Mouse (Mus musculus) liver, embryonic 15.5 days (tissue): ENCODE data around the gene Spaar. TPM values are rescaled to one million over a fixed set of nuclear protein-coding genes. Genes with fewer than 3 reads are reported as not detected.
"Not testable (repeated sequence)": the region's sequence is repeated elsewhere in the genome, so short reads cannot be mapped to it uniquely, and the experiment has no call there.

ENCODE experiments used
- ATAC-seq: fragments of 200-750 bp; cut with Nextera tagmentation; 2 replicates; pipeline ENCODE4 v1.8.0; 2017; ENCODE audit warnings: moderate number of reproducible peaks, mild to moderate bottlenecking, moderate library complexity; ENCODE audit not compliant: insufficient read depth
- H3K27ac ChIP-seq: fragments of 300-500 bp; sonication (generic); replicated peaks from 2 replicates; pipeline ENCODE4 v1.5.1; 2015; ENCODE audit warnings: mild to moderate bottlenecking, inconsistent platforms
- H3K27me3 ChIP-seq: fragments of 300-500 bp; sonication (generic); 2 replicates; pipeline ENCODE4 v1.6.1; 2015; ENCODE audit warnings: mild to moderate bottlenecking, inconsistent platforms
- H3K36me3 ChIP-seq: fragments of 300-500 bp; sonication (generic); replicated peaks from 2 replicates; pipeline ENCODE4 v1.6.1; 2015; ENCODE audit warnings: moderate library complexity, mild to moderate bottlenecking, inconsistent platforms
- H3K4me1 ChIP-seq: fragments of 300-500 bp; sonication (generic); replicated peaks from 2 replicates; pipeline ENCODE4 v1.6.1; 2015; ENCODE audit warnings: inconsistent platforms
- H3K4me2 ChIP-seq: fragments of 300-500 bp; sonication (generic); 2 replicates; pipeline ENCODE4 v1.6.1; 2015; ENCODE audit warnings: moderate library complexity, mild to moderate bottlenecking, inconsistent platforms
- H3K4me3 ChIP-seq: fragments of 300-500 bp; sonication (generic); replicated peaks from 2 replicates; pipeline ENCODE4 v1.5.1; 2015; ENCODE audit warnings: mild to moderate bottlenecking, inconsistent platforms
- H3K9ac ChIP-seq: fragments of 300-500 bp; sonication (generic); 2 replicates; pipeline ENCODE4 v1.6.1; 2015; ENCODE audit warnings: moderate library complexity, mild to moderate bottlenecking, inconsistent platforms
- H3K9me3 ChIP-seq: fragments of 300-500 bp; sonication (generic); replicated peaks from 2 replicates; pipeline ENCODE4 v1.6.1; 2016; ENCODE audit warnings: inconsistent platforms
- WGBS: fragments of 180-500 bp; shearing (Covaris S2); methylation state at CpG from one replicate; pipeline ENCODE4 v1.1.7; 2015; ENCODE audit warnings: mixed read lengths; ENCODE audit not compliant: insufficient replicate concordance; 5-methylcytosine and 5-hydroxymethylcytosine counted together
- polyA plus RNA-seq: library from polyadenylated mRNA; unstranded; fragments of >200 nt; fragmentation: Nextera tagmentation; extraction: Ambion mirVana; gene quantifications from 2 replicates; pipeline ENCODE4 v1.2.1, GENCODE M21; 2015

Gene Spaar
- polyA plus RNA-seq, 1 experiment from 2014 or later: 0.02 TPM

DNA sequence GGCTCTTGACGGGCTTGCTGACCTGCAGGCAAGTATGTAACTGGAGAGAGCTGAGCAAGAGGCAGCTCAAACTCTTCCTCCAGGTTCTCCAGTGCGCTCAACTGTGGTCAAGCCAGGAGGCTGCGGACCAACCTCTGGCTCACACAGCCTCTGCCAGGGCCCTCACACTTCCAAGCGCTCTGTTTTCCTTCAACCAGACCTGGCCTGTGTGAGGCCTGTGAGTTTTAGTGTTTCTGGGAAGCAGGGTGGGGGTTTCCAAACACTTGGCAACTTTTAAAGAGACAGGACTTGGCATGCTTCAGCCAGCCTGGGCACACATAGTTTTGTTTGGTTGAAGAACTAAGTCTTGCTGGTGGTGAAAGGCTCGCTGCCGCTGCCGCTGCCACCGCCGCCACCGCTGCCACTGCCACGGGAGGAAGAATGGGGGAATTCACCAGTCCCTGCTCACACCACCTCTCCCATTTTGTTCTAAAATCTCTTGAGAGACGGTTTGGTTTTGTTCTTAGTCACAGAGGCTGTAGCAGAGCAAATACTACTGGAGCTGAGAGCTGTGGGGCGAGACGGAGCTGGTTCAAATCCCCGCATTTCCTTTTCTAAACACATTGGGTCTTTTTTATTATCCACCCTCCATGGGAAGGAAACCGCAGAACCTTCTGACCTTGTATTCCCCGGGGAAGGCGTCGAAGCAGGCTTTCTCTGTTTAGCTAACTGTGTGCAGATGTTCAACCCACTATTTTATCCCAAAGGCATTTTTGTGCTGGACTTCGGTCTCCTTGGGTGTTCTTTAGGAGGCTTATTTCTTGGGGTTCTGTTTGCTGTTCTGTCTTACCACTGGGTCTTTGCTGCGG, 30.0 kb downstream of the Spaar start:
- no peak overlapping the region for H3K9ac ChIP-seq
- WGBS: 72% methylated on average over 21 of the region's 21 CpGs
- no peak for ATAC-seq
- no peak overlapping the region for H3K27ac ChIP-seq
- no peaks in the 10 kb centered on the region for H3K27me3 ChIP-seq
- no peaks in the 10 kb centered on the region for H3K36me3 ChIP-seq
- no peak overlapping the region for H3K4me3 ChIP-seq
- H3K4me2 ChIP-seq: no peak overlapping the region
- H3K9me3 ChIP-seq: no peaks in the 10 kb centered on the region
- H3K4me1 ChIP-seq: no peaks in the 10 kb centered on the region

DNA sequence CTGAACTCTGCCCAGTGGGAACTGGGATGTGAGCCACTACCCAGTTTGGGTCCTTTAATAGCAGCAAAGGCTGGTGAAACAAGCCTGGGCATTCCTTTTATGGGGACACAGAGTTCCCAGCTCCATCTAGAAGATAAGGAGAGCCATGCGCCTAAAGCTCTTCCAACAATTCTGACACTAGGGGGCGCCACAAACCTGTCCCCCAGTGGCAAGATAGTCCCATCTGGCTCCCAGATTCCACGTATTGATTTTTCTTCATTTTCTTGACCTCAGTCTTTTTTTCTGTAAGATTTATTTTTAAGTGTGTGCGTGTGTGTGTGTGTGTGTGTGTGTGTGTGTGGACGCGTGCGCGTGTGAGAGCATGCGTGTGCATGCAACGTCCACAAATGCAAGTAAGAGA, 30.6 kb downstream of the Spaar start:
- Histone ChIP-seq H3K27me3 (no peaks in the 10 kb centered on the region), H3K4me2 (no peak overlapping the region), H3K4me1 (no peaks in the 10 kb centered on the region), H3K27ac (no peak overlapping the region), H3K9ac (no peak overlapping the region), H3K9me3 (no peaks in the 10 kb centered on the region), H3K36me3 (no peaks in the 10 kb centered on the region), H3K4me3 (no peak overlapping the region)
- WGBS: 67% methylated on average over 10 of the region's 10 CpGs
- ATAC-seq: no peak

DNA sequence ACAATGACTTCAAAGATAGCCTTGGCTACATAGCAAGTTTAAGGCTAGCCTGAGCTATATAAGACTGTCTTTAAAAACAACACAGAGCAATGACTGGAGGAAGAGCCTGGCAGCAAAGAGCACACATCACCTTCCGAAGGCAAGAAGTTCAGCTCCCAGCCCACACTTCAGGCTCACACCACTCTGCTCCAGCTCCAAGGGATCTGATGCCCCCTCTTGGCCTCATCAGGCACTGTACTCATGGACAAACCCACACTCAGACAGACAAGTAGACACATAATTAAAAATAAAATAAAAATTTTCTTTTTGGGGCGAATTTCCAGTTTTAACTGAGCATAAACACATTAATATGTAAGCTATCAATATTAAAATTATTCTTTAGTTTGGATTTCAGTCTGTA, 31.5 kb downstream of the Spaar start:
- ATAC-seq: no peak
- Histone ChIP-seq H3K27me3 (no peaks in the 10 kb centered on the region), H3K4me3 (no peak overlapping the region), H3K36me3 (no peaks in the 10 kb centered on the region), H3K9me3 (no peaks in the 10 kb centered on the region), H3K4me1 (no peaks in the 10 kb centered on the region), H3K27ac (no peak overlapping the region), H3K9ac (no peak overlapping the region), H3K4me2 (no peak overlapping the region)
- 46% methylated on average over 2 of the region's 2 CpGs for WGBS

DNA sequence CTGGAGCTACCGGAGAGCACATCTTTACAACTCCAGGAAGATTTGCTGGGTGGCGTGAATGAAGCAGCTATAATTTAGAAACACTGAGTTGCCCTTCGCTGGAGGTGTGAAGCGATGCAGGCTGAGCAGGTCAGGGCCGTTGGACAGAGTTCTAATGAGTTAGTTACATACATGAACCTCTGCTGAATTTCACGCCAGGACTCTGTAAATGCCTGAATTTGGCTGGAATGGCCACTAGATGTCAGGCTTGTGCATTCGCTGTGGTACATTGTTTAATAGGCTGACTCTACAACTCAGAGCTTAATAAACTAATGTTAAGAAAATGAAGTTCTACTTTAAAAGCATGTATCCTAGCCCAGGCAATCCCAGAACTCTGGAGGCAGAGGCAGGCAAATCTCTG, 33.6 kb downstream of the Spaar start:
- 17% methylated on average over 7 of the region's 7 CpGs for WGBS
- Histone ChIP-seq H3K4me3 (no peak overlapping the region), H3K27me3 (no peaks in the 10 kb centered on the region), H3K27ac (no peak overlapping the region), H3K36me3 (no peaks in the 10 kb centered on the region), H3K9ac (no peak overlapping the region), H3K4me1 (no peaks in the 10 kb centered on the region), H3K9me3 (no peaks in the 10 kb centered on the region), H3K4me2 (no peak overlapping the region)
- ATAC-seq: no peak

DNA sequence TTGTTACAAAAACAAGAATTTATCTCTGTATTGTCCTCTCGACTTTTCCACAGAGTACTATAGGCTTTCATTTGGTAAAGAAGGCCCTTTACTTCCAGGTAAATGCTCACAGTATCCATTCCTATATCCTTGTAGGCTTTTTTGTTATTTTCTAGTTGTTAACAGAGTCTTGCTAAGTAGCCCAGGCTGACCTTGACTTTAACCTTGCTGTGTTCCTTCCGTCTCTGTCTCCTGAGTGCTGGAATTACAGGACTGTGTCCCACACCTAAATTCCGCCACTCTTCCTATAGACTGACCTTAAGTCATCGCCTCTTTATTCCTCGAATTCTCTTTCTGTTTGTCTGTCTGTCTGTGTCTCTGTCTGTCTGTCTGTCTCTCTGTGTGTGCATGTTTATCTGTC, 38.5 kb downstream of the Spaar start:
- no peak overlapping the region for H3K27ac ChIP-seq
- 56% methylated on average over 5 of the region's 5 CpGs for WGBS

DNA sequence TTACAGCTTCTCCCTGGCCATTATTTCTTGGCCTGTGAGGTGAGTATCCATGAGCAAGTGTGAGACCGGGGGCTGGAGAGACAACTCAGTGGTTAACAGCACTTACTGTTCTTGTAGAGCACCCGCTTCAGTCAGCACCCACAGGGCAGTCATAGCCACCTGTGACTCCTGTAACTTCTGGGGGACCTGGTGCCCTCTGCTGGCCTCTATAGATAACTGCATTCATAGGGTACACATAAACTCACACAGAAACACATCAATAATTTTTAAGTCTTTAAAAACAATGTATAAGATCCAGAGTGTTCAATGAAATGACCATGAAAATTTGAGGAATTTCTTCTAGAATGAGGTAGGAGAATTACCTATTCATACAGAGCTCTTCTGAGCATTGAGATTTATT, 39.5 kb downstream of the Spaar start:
- no peak overlapping the region for H3K4me3 ChIP-seq
- H3K9me3 ChIP-seq: no peaks in the 10 kb centered on the region
- 75% methylated on average over 2 of the region's 2 CpGs for WGBS
- no peaks in the 10 kb centered on the region for H3K36me3 ChIP-seq
- H3K27ac ChIP-seq: no peak overlapping the region
- H3K27me3 ChIP-seq: no peaks in the 10 kb centered on the region; the same call in 1 of the 2 replicates
- H3K4me2 ChIP-seq: no peak overlapping the region
- no peaks in the 10 kb centered on the region for H3K4me1 ChIP-seq
- ATAC-seq: no peak
- no peak overlapping the region for H3K9ac ChIP-seq

More for the DNA sequence above, 38.5 kb downstream of the Spaar start:
- no peak overlapping the region for H3K4me3 ChIP-seq
- H3K9me3 ChIP-seq: no peaks in the 10 kb centered on the region
- ATAC-seq: no peak
- H3K27me3 ChIP-seq: no peaks in the 10 kb centered on the region; the same call in 1 of the 2 replicates
- H3K36me3 ChIP-seq: no peaks in the 10 kb centered on the region
- H3K4me1 ChIP-seq: no peaks in the 10 kb centered on the region
- no peak overlapping the region for H3K4me2 ChIP-seq
- no peak overlapping the region for H3K9ac ChIP-seq

DNA sequence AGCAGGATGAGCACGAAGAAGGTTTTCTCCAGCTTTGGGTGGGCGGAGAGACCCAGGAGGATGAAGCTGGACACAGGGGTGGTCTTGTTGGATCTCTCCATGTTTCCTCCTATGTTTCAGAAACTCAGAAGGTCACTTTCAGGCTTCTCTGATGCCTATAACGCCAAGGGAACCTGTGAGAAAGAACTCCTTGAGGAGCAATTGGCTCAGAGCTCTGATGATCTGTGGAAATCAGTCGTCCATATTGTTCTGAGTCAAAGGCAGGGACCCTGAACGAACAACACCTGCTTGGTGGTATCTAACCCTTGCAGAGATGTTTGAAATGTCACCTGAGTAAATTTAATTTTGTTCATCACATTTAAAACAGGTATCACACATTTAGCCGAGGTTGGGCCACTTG, 41.1 kb downstream of the Spaar start, which contains the start of gene Olfr159:
Gene Olfr159 (minus strand): TSS at position 101 of the 400 bp plus-strand sequence.
- ATAC-seq: no peak
- Histone ChIP-seq H3K9me3 (no peaks in the 10 kb centered on the region), H3K27ac (no peak within 1 kb of the TSS), H3K4me3 (no peak within 1 kb of the TSS), H3K4me2 (no peak within 1 kb of the TSS), H3K4me1 (no peaks in the 10 kb centered on the region), H3K9ac (no peak within 1 kb of the TSS), H3K36me3 (no peaks in the 10 kb centered on the region), H3K27me3 (no peaks in the 10 kb centered on the region; the same call in 1 of the 2 replicates)
- 55% methylated on average over 6 of the region's 6 CpGs for WGBS

DNA sequence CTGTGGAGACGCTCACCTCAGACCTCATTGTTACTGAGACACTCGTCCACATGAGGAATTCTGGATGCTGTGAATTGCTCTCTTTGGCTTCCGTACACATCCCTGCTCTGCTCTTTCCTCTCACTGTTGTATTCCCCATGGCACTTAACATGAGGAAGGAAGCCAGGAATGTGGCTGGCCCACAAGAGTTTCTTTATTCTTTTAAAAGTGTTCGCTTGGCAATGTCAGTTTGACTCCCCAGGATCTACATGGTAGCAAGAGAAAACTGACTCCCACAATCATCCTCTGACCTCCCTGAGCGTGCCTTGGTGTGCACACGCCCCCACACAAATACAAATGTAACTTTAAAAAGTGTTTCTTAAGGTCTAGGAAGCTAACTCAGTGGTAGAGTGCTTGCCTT, 41.8 kb downstream of the Spaar start:
- Histone ChIP-seq H3K27ac (no peak overlapping the region), H3K4me3 (no peak overlapping the region), H3K27me3 (no peaks in the 10 kb centered on the region; the same call in 1 of the 2 replicates), H3K4me1 (no peaks in the 10 kb centered on the region), H3K9ac (no peak overlapping the region), H3K4me2 (no peak overlapping the region), H3K9me3 (no peaks in the 10 kb centered on the region), H3K36me3 (no peaks in the 10 kb centered on the region)
- 38% methylated on average over 6 of the region's 6 CpGs for WGBS
- no peak for ATAC-seq

DNA sequence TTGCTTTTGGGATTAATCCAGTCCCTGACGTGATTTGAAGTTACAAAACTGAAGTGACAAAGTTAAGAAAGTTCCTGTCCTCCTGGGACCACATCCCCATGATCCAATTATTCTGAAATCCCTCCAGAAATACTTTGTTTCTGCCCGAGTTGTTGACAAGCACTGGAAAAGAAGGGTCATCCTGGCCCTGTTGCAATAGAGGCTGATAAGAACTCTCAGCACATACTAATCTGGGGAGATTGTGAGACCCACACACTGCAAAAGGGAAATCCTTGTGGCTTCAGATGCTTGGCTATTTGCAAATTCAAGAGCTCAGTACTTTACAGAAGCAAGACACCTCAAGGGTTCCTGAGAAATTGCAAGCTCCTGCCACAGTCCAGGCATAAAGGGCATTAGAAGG, 42.5 kb downstream of the Spaar start:
- WGBS: 22% methylated on average over 2 of the region's 2 CpGs
- Histone ChIP-seq H3K27ac (no peak overlapping the region), H3K4me3 (no peak overlapping the region), H3K9me3 (no peaks in the 10 kb centered on the region), H3K27me3 (no peaks in the 10 kb centered on the region; the same call in 1 of the 2 replicates), H3K4me2 (no peak overlapping the region), H3K4me1 (no peaks in the 10 kb centered on the region), H3K9ac (no peak overlapping the region), H3K36me3 (no peaks in the 10 kb centered on the region)
- no peak for ATAC-seq

DNA sequence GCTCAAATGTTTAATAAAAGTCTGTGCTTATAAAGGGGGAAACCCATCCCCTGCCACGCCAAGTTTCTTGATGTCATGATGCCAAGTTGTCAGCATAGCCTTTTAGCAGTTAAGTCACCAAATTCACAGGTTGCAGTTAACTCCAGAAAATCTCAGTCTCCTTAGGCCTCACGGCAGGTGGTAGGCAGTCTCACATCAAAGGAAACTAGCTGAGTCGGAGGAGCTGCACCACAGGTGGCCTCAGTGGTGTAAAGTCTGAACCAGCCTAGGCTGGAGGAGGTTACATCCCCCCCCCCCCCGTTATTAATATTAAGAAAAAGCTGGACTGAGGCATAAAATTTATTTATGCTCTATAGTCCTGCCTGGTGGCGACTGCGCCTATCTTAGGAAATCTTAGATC, 65.5 kb downstream of the Spaar start:
- no peak for ATAC-seq
- H3K9ac ChIP-seq: no peak overlapping the region
- no peak overlapping the region for H3K27ac ChIP-seq
- no peaks in the 10 kb centered on the region for H3K27me3 ChIP-seq
- no peaks in the 10 kb centered on the region for H3K4me1 ChIP-seq
- H3K4me2 ChIP-seq: no peak overlapping the region
- H3K36me3 ChIP-seq: no peaks in the 10 kb centered on the region
- no peak overlapping the region for H3K4me3 ChIP-seq
- 60% methylated on average over 6 of the region's 6 CpGs for WGBS
- no peaks in the 10 kb centered on the region for H3K9me3 ChIP-seq

DNA sequence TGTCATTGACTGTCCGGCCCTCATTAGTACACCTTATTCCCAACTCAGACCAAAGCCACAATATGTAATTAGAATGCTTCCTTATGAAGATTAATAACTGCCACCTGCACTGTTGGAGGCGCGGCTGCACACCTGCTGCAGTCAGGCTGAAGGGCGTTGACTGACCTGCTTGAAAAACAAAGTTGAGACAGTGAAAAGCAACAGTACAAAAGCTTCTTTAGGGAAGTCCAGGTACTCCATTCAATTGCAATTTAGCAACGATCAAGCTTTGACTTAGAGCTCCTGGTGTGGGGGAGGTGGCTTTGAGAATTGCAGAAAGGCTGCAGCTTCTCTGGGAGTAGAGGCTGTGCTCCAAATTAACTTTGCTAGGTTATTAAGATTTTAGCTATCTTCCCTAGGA, 66.0 kb downstream of the Spaar start:
- H3K4me2 ChIP-seq, ATAC-seq: not testable (repeated sequence)
- WGBS: 69% methylated on average over 5 of the region's 5 CpGs

DNA sequence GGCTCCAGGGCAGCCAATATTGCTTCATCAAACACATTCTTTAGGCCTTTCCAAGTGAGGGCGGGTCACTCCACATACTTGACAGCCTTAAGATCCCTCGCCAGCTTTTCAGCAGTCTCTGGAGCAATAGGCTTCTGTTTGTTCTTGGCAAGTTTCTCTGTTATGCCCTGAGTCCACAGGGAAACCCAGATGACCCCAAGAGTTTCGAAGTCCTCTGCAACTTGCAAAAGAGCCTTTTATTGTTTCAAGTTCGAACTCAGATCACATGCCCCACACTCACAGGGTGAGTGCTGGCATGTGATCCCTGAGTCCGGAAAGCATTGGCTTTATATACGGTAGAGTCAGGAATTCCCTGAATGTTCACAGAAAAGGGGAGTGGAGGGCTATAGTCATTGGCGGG, 69.1 kb downstream of the Spaar start:
- Histone ChIP-seq H3K27ac (no peak overlapping the region), H3K27me3 (no peaks in the 10 kb centered on the region), H3K36me3 (no peaks in the 10 kb centered on the region), H3K4me2 (no peak overlapping the region), H3K9me3 (no peaks in the 10 kb centered on the region), H3K4me1 (no peaks in the 10 kb centered on the region), H3K4me3 (no peak overlapping the region), H3K9ac (no peak overlapping the region)
- no peak for ATAC-seq
- 54% methylated on average over 7 of the region's 7 CpGs for WGBS

More for the DNA sequence above, 66.0 kb downstream of the Spaar start:
- not testable (repeated sequence) for H3K9ac ChIP-seq, H3K27me3 ChIP-seq, H3K27ac ChIP-seq, H3K4me3 ChIP-seq, H3K9me3 ChIP-seq, H3K4me1 ChIP-seq, H3K36me3 ChIP-seq
